Mouse (Mus musculus): ENCODE measurements around the gene Fez2.

- no peak for TF ChIP-seq POLR2A (IDR thresholded peaks at IDR 0.05; ENCODE audit: low read depth, low read length)
- no peak for TF ChIP-seq CTCF (IDR thresholded peaks at IDR 0.05; ENCODE audit: extremely low read depth, insufficient read length, insufficient replicate concordance, low read depth, low read length)
Observed at GRCm38 (mm10) chr17:78327187-78327586, 90.8 kb downstream of the Fez2 start.
